Mouse (Mus musculus) CH12.LX (cell line): ENCODE measurements at regions not wholly inside any gene's neighbourhood (a gene's known extent, or its start where the extent isn't known, plus 50 kb on each side); places are given as distances from the start of the nearest gene placed in this dataset.

Experiments used
- DNase-seq: peaks from one replicate; pipeline ENCODE4 v3.0.0-alpha.2; 2013; ENCODE audit errors: extremely low read depth
- H3K27ac ChIP-seq: 2 replicates; pipeline ENCODE4 v1.5.1; 2012; ENCODE audit warnings: low read depth, mild to moderate bottlenecking, control low read depth, moderate library complexity; ENCODE audit not compliant: insufficient read depth
- H3K27me3 ChIP-seq: replicated peaks from 2 replicates; pipeline ENCODE3; 2012; ENCODE audit warnings: inconsistent platforms
- H3K36me3 ChIP-seq, 2 experiments: replicated peaks in 1 of 2; 2 replicates each; pipeline versions ENCODE3 to v1.6.1; 2012; ENCODE audit warnings: inconsistent platforms in 1 of 2, low read length in 1 of 2, mild to moderate bottlenecking in 1 of 2, mixed read lengths in 1 of 2, moderate library complexity in 1 of 2; ENCODE audit not compliant: control insufficient read depth in 1 of 2, insufficient read depth in 1 of 2
- H3K4me1 ChIP-seq, 2 experiments: 2 replicates each; pipeline ENCODE4 v1.6.1; 2012; ENCODE audit warnings: inconsistent platforms in 1 of 2, moderate library complexity in 1 of 2; ENCODE audit not compliant: insufficient read depth in 2 of 2, control insufficient read depth in 1 of 2
- H3K4me2 ChIP-seq: 2 replicates; pipeline ENCODE4 v1.6.1; 2012; ENCODE audit warnings: low read depth, mild to moderate bottlenecking, control low read depth; ENCODE audit not compliant: poor library complexity, insufficient read depth, severe bottlenecking
- H3K4me3 ChIP-seq, 3 experiments: fragments of 150-350 bp in 1 of 3; sonication (generic) in 1 of 3; replicated peaks in 1 of 3; 2 replicates each; pipeline versions ENCODE3 to v1.5.1; 2011 to 2012; ENCODE audit warnings: low read depth in 2 of 3, low read length in 2 of 3, mild to moderate bottlenecking in 2 of 3, moderate library complexity in 2 of 3, control low read depth in 1 of 3, improper control_type of control experiment in 1 of 3, inconsistent platforms in 1 of 3, mixed read lengths in 1 of 3; ENCODE audit not compliant: poor library complexity in 1 of 3
- H3K79me2 ChIP-seq: replicated peaks from 2 replicates; pipeline ENCODE4 v1.6.1; 2012; ENCODE audit warnings: mild to moderate bottlenecking, moderate library complexity; ENCODE audit not compliant: control insufficient read depth, poor library complexity, insufficient read depth, severe bottlenecking; ENCODE audit errors: extremely low read depth
- H3K9ac ChIP-seq: 2 replicates; pipeline ENCODE4 v1.6.1; 2012; ENCODE audit warnings: low read depth, mild to moderate bottlenecking, control low read depth, moderate library complexity; ENCODE audit not compliant: insufficient read depth
- H3K9me3 ChIP-seq: replicated peaks from 2 replicates; pipeline ENCODE3; 2012; ENCODE audit warnings: low read length, inconsistent platforms, mixed read lengths
- BHLHE40 ChIP-seq: IDR thresholded peaks from 2 replicates; pipeline ENCODE4 v1.6.1; 2011; ENCODE audit warnings: mild to moderate bottlenecking, low read depth, low read length, improper control_type of control experiment
- CHD1 ChIP-seq: IDR thresholded peaks from 2 replicates; pipeline ENCODE4 v1.6.1; 2012; ENCODE audit warnings: low read depth, low read length, improper control_type of control experiment, inconsistent platforms
- CHD2 ChIP-seq: IDR thresholded peaks from 2 replicates; pipeline ENCODE4 v1.6.1; 2011; ENCODE audit warnings: low read length, improper control_type of control experiment
- ELF1 ChIP-seq: IDR thresholded peaks from 2 replicates; pipeline ENCODE4 v1.6.1; 2014; ENCODE audit warnings: low read depth, mild to moderate bottlenecking, inconsistent platforms, low read length, improper control_type of control experiment
- EP300 ChIP-seq: IDR thresholded peaks from 2 replicates; pipeline ENCODE4 v1.6.1; 2011; ENCODE audit warnings: low read length, improper control_type of control experiment
- GABPA ChIP-seq: IDR thresholded peaks from 2 replicates; pipeline ENCODE4 v1.6.1; 2012; ENCODE audit warnings: low read depth, low read length, improper control_type of control experiment, inconsistent platforms; ENCODE audit not compliant: insufficient replicate concordance
- HCFC1 ChIP-seq: IDR thresholded peaks from 2 replicates; pipeline ENCODE4 v1.6.1; 2012; ENCODE audit warnings: low read depth, mild to moderate bottlenecking, inconsistent platforms, low read length, improper control_type of control experiment
- JUN ChIP-seq: IDR thresholded peaks from 2 replicates; pipeline ENCODE4 v1.6.1; 2011; ENCODE audit warnings: low read depth, mild to moderate bottlenecking, low read length, improper control_type of control experiment, moderate library complexity; ENCODE audit not compliant: insufficient read depth
- JUND ChIP-seq: conservative IDR thresholded peaks from 2 replicates; pipeline ENCODE4 v1.6.1; 2011; ENCODE audit warnings: low read depth, low read length, improper control_type of control experiment
- KAT2A ChIP-seq: IDR thresholded peaks from 2 replicates; pipeline ENCODE4 v1.6.1; 2012; ENCODE audit warnings: low read length, improper control_type of control experiment, inconsistent platforms; ENCODE audit not compliant: insufficient replicate concordance
- MAFK ChIP-seq: IDR thresholded peaks from 2 replicates; pipeline ENCODE4 v1.6.1; 2011; ENCODE audit warnings: low read length, improper control_type of control experiment; ENCODE audit not compliant: insufficient replicate concordance
- MAX ChIP-seq: IDR thresholded peaks from 2 replicates; pipeline ENCODE4 v1.6.1; 2011; ENCODE audit warnings: low read length, improper control_type of control experiment
- MEF2A ChIP-seq: IDR thresholded peaks from 2 replicates; pipeline ENCODE4 v1.6.1; 2014; ENCODE audit warnings: low read depth, mild to moderate bottlenecking, inconsistent platforms, low read length, improper control_type of control experiment, borderline replicate concordance
- MXI1 ChIP-seq: IDR thresholded peaks from 2 replicates; pipeline ENCODE4 v1.6.1; 2011; ENCODE audit warnings: mild to moderate bottlenecking, low read depth, low read length, improper control_type of control experiment
- MYC ChIP-seq: IDR thresholded peaks from 2 replicates; pipeline ENCODE4 v1.6.1; 2011; ENCODE audit warnings: low read depth, mild to moderate bottlenecking, improper control_type of control experiment, low read length
- POLR2A ChIP-seq: IDR thresholded peaks from 2 replicates; pipeline ENCODE4 v1.6.1; 2011; ENCODE audit warnings: low read depth, mild to moderate bottlenecking, improper control_type of control experiment, low read length
- POLR2AphosphoS2 ChIP-seq: IDR thresholded peaks from 2 replicates; pipeline ENCODE4 v1.6.1; 2011; ENCODE audit warnings: low read depth, low read length, improper control_type of control experiment
- RAD21 ChIP-seq: IDR thresholded peaks from 2 replicates; pipeline ENCODE4 v1.6.1; 2011; ENCODE audit warnings: low read depth, mild to moderate bottlenecking, low read length, improper control_type of control experiment, moderate library complexity
- RCOR1 ChIP-seq: conservative IDR thresholded peaks from 2 replicates; pipeline ENCODE4 v1.6.1; 2012; ENCODE audit warnings: low read depth, mild to moderate bottlenecking, inconsistent platforms, low read length, improper control_type of control experiment
- SIN3A ChIP-seq: IDR thresholded peaks from 2 replicates; pipeline ENCODE4 v1.6.1; 2012; ENCODE audit warnings: low read length, improper control_type of control experiment, inconsistent platforms
- TBP ChIP-seq: conservative IDR thresholded peaks from 2 replicates; pipeline ENCODE4 v1.6.1; 2011; ENCODE audit warnings: low read depth, low read length, improper control_type of control experiment
- USF1 ChIP-seq: IDR thresholded peaks from 2 replicates; pipeline ENCODE4 v1.6.1; 2014; ENCODE audit warnings: low read depth, mild to moderate bottlenecking, inconsistent platforms, low read length, improper control_type of control experiment
- USF2 ChIP-seq: conservative IDR thresholded peaks from 2 replicates; pipeline ENCODE4 v1.6.1; 2011; ENCODE audit warnings: low read depth, low read length, improper control_type of control experiment
- ZC3H11A ChIP-seq: IDR thresholded peaks from 2 replicates; pipeline ENCODE4 v1.6.1; 2012; ENCODE audit warnings: low read depth, mild to moderate bottlenecking, inconsistent platforms, low read length, improper control_type of control experiment
- ZKSCAN1 ChIP-seq: IDR thresholded peaks from 2 replicates; pipeline ENCODE4 v1.6.1; 2012; ENCODE audit warnings: low read depth, inconsistent platforms, low read length, improper control_type of control experiment, borderline replicate concordance
- ZMIZ1 ChIP-seq: IDR thresholded peaks from 2 replicates; pipeline ENCODE4 v1.6.1; 2012; ENCODE audit warnings: low read depth, mild to moderate bottlenecking, inconsistent platforms, low read length, improper control_type of control experiment
- dilution Hi-C: fragments of 300-500 bp; cut with MboI; formaldehyde crosslinking; loops from 2 replicates; pipeline ENCODE4 v1.14.3; 2020; ENCODE audit warnings: low sequenced_read_pairs; ENCODE audit not compliant: extremely low pct_unique_long_range_greater_than_20kb, extremely low pct_ligation_motif_present
- in situ Hi-C: fragments of 300-500 bp; cut with MboI; formaldehyde crosslinking; loops from 3 replicates; pipeline ENCODE4 v1.14.3; 2019; ENCODE audit warnings: low sequenced_read_pairs, low pct_ligation_motif_present, low pct_unique_long_range_greater_than_20kb, mixed read lengths

DNA sequence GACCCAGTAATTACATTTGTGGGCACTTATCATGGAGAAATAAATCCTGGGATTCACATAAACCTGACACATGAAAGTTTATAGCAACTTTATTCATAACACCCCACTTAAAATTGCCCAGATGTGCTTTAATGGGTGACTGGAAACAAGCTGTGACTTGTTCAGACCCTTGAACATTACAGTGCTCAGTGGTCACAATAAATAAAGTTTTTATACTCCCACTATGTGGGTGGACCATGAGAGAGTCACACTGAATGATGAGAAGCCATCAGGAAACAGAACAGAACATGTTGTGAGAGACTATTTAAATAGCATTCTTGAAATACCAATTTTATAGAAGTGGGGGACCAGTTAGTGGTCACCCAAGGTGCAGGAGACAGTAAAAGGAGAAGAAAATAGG, 588.1 kb downstream of the Hs3st4 start:
- Histone ChIP-seq H3K4me3 (no peak overlapping the region), H3K27ac (no peak overlapping the region), H3K4me2 (no peak overlapping the region), H3K36me3 (no peaks in the 10 kb centered on the region), H3K27me3 (peaks cover 8% of the 10 kb centered on the region), H3K9me3 (peaks cover 9% of the 10 kb centered on the region), H3K79me2 (no peaks in the 10 kb centered on the region), H3K4me1 (no peaks in the 10 kb centered on the region), H3K9ac (no peak overlapping the region)
- DNase-seq: no peak
- dilution Hi-C loops: no loop called here
- in situ Hi-C loops: no loop called here
- TF ChIP-seq KAT2A: no peak
- TF ChIP-seq, all 38 proteins: peak for 0

- in situ Hi-C loops: no loop called here
- no peak for DNase-seq
- Histone ChIP-seq H3K79me2 (no peaks in the 10 kb centered on the region), H3K4me1 (no peaks in the 10 kb centered on the region), H3K27ac (no peak overlapping the region), H3K4me3 (no peak overlapping the region), H3K9me3 (peaks cover 10% of the 10 kb centered on the region), H3K9ac (no peak overlapping the region)
- dilution Hi-C loops: no loop called here
- TF ChIP-seq POLR2A (no peak), MXI1 (no peak), CHD2 (no peak), HCFC1 (no peak), CHD1 (no peak), USF1 (no peak), RCOR1 (no peak), MEF2A (no peak), POLR2AphosphoS2 (no peak), EP300 (no peak), JUND (no peak), TBP (no peak)
- TF ChIP-seq, all 38 proteins: peak for 0
- no peak overlapping the region for H3K4me2 ChIP-seq
- H3K36me3 ChIP-seq: no peaks in the 10 kb centered on the region
- H3K27me3 ChIP-seq: peaks cover 15% of the 10 kb centered on the region
Measured at GRCm38 (mm10) chr7:124573666-124574065, 591.0 kb downstream of the Hs3st4 start.

- Histone ChIP-seq H3K79me2 (no peaks in the 10 kb centered on the region), H3K4me3 (no peak overlapping the region), H3K27me3 (peaks cover 11% of the 10 kb centered on the region), H3K4me2 (no peak overlapping the region), H3K9ac (no peak overlapping the region), H3K27ac (no peak overlapping the region), H3K36me3 (no peaks in the 10 kb centered on the region), H3K4me1 (no peaks in the 10 kb centered on the region), H3K9me3 (peaks cover 16% of the 10 kb centered on the region)
- in situ Hi-C loops: no loop called here
- no peak for DNase-seq
- TF ChIP-seq JUN (no peak), USF1 (no peak), ELF1 (no peak), ZMIZ1 (no peak), BHLHE40 (no peak), USF2 (no peak), EP300 (no peak), MAX (no peak), MEF2A (no peak), MAFK (no peak), SIN3A (no peak), POLR2A (no peak), GABPA (no peak), HCFC1 (no peak), POLR2AphosphoS2 (no peak), ZC3H11A (no peak), RAD21 (no peak), MYC (no peak), ZKSCAN1 (no peak), MXI1 (no peak)
- dilution Hi-C loops: no loop called here
Measured at GRCm38 (mm10) chr7:124581342-124581741, 598.7 kb downstream of the Hs3st4 start.
